Mouse (Mus musculus) small intestine, adult 2 months (tissue): Measurements from ENCODE around the gene Tpi1.

Experiments used
- CTCF ChIP-seq: fragments of 200-500 bp; IDR thresholded peaks from 2 replicates; pipeline ENCODE4 v1.5.1; 2012; ENCODE audit warnings: low read depth, mild to moderate bottlenecking, control low read depth, inconsistent platforms, low read length, moderate library complexity, mixed read lengths; ENCODE audit not compliant: insufficient replicate concordance, insufficient read length; ENCODE audit errors: extremely low read depth
- POLR2A ChIP-seq: fragments of 200-500 bp; IDR thresholded peaks from 2 replicates; pipeline ENCODE4 v1.6.1; 2012; ENCODE audit warnings: low read depth, mild to moderate bottlenecking, control low read depth, inconsistent platforms, low read length, moderate library complexity

- TF ChIP-seq CTCF (no peak), POLR2A (no peak)
These were observed 22.2 kb downstream of the Tpi1 start for GRCm38 (mm10) chr6:124791911-124792310.
